Comparison of ENCODE assay signal across 8 mouse cellular contexts in genomic region chr13:9764646-9765536, GRCm38 (mm10). TPM values are rescaled to one million over a fixed set of nuclear protein-coding genes. Genes with fewer than 3 reads are reported as not detected.
DNase-seq lines count a peak whose midpoint lies in the region; ATAC-seq and TF ChIP-seq lines count a peak whose summit lies in the region.

Gene Zmynd11 (minus strand): TSS chr13:9765330.

- H3K27ac ChIP-seq in forebrain, postnatal 0 days (ENCODE audit: low read depth, low read length) = peak within 1 kb of the TSS; percentile 99
- H3K27ac ChIP-seq in lung, embryonic 15.5 days = peak within 1 kb of the TSS; percentile 100

- intact Hi-C loops in heart, postnatal 25 days (cut with DNase I) = loop anchor here (2.0 to 10.0 kb wide), 5 partner anchors 26 to 770 kb away; partner anchors contain the start of genes Dip2c and Gtpbp4

- peak within 1 kb of the TSS; percentile 90 for H3K4me3 ChIP-seq in forebrain, postnatal 0 days (ENCODE audit: low read depth, low read length)
- peak within 1 kb of the TSS; percentile 96 for H3K4me3 ChIP-seq in lung, embryonic 15.5 days

- DNase-seq in ES-CJ7 (ENCODE audit: low read depth, low spot score) = peak; percentile 49
- DNase-seq in cerebellum, adult 11 months = peak; percentile 58
- DNase-seq in forebrain, postnatal 0 days = peak; percentile 79
- peak; percentile 20 for DNase-seq in heart, postnatal 25 days (ENCODE audit: low spot score)
- peak; percentile 25 to 52 for DNase-seq in layer of hippocampus, adult 18-20 months (ENCODE audit: low spot score in 2 of 2)
- peak; percentile 51 to 53 for DNase-seq in thymus, adult 18-20 months

- H3K9ac ChIP-seq in forebrain, postnatal 0 days = peak within 1 kb of the TSS; percentile 99
- H3K9ac ChIP-seq in lung, embryonic 15.5 days = peak within 1 kb of the TSS; percentile 100

- under 1% methylated on average over 97 of the region's 98 CpGs for WGBS in forebrain, postnatal 0 days
- 1% methylated on average over 81 of the region's 98 CpGs for WGBS in lung, embryonic 15.5 days

- TF ChIP-seq CTCF in forebrain, postnatal 0 days (IDR thresholded peaks at IDR 0.05; ENCODE audit: low read depth) = peak; percentile 2; the same call in 1 of the 2 replicates

- no peaks in the 10 kb centered on the region for H3K36me3 ChIP-seq in forebrain, postnatal 0 days (ENCODE audit: insufficient read depth)
- no peaks in the 10 kb centered on the region for H3K36me3 ChIP-seq in lung, embryonic 15.5 days

- peaks cover 17% of the 10 kb centered on the region for H3K4me1 ChIP-seq in forebrain, postnatal 0 days (ENCODE audit: insufficient read depth)
- peaks cover 34% of the 10 kb centered on the region for H3K4me1 ChIP-seq in lung, embryonic 15.5 days

- ATAC-seq in forebrain, postnatal 0 days = peak; percentile 84
- ATAC-seq in lung, embryonic 15.5 days (ENCODE audit: borderline replicate concordance, extremely low read depth, low FRiP score, low TSS enrichment) = peak; percentile 81
- ATAC-seq in neutrophil, adult 5-6 weeks (ENCODE audit: extremely low read depth, insufficient number of reproducible peaks, low FRiP score, poor library complexity, severe bottlenecking) = no peak; the same call in 1 of the 2 replicates

- no peaks in the 10 kb centered on the region for H3K9me3 ChIP-seq in forebrain, postnatal 0 days (ENCODE audit: low read length)
- no peaks in the 10 kb centered on the region for H3K9me3 ChIP-seq in lung, embryonic 15.5 days

- H3K27me3 ChIP-seq in forebrain, postnatal 0 days (ENCODE audit: insufficient read depth, low read length) = no peaks in the 10 kb centered on the region
- H3K27me3 ChIP-seq in lung, embryonic 15.5 days = no peaks in the 10 kb centered on the region

- H3K4me2 ChIP-seq in forebrain, postnatal 0 days (ENCODE audit: low read depth) = peak within 1 kb of the TSS; percentile 62
- peak within 1 kb of the TSS; percentile 77 for H3K4me2 ChIP-seq in lung, embryonic 15.5 days

RNA-seq across cellular contexts. Expression of gene Zmynd11, which starts in this region (rescaled TPM):
- total RNA-seq in forebrain, postnatal 0 days (2014; rRNA removed) = 237 and 240 TPM in 2 replicates
- polyA plus RNA-seq in forebrain, postnatal 0 days (2015; fragmentation: Nextera tagmentation; extraction: Ambion mirVana) = 116 and 157 TPM in 2 replicates
- total RNA-seq in heart, postnatal 25 days (2021) = 100 to 1,000 TPM; 122 to 135 TPM
- total RNA-seq in layer of hippocampus, adult 18-20 months (2021) = 100 to 1,000 TPM; 241 to 276 TPM
- polyA plus RNA-seq in lung, embryonic 15.5 days (2015; fragmentation: Nextera tagmentation; extraction: Ambion mirVana) = 121 and 137 TPM in 2 replicates
- total RNA-seq in neutrophil, adult 5-6 weeks (2017) = 274 and 348 TPM in 2 replicates

Comparison
In these comparisons a context has a peak if more than half of its experiments do, and no peak if none do; other contexts are left out.
1. DNase-seq: peak in every context shown above with its lines; median percentile 79 in forebrain, postnatal 0 days; 58 in cerebellum, adult 11 months; 52 in thymus, adult 18-20 months; 49 in ES-CJ7; 38 in layer of hippocampus, adult 18-20 months; 20 in heart, postnatal 25 days.